6 mouse cellular contexts compared by ENCODE assay signal in genomic region chr9:32163820-32164219, GRCm38 (mm10). TPM values are rescaled to one million over a fixed set of nuclear protein-coding genes. Genes with fewer than 3 reads are reported as not detected.
A peak's percentile ranks its signal among the peaks of the same experiment; 100 is the strongest.
DNase-seq lines count a peak whose midpoint lies in the region; ATAC-seq and TF ChIP-seq lines count a peak whose summit lies in the region.
"Not testable (repeated sequence)": the region's sequence is repeated elsewhere in the genome, so short reads cannot be mapped to it uniquely, and the experiment has no call there.

No protein-coding gene starts in this region.

- H3K4me2 ChIP-seq in forebrain, embryonic 14.5 days (ENCODE audit: low read length); midbrain, embryonic 13.5 days (replicated peaks): not testable (repeated sequence)

- 71% methylated on average over 6 of the region's 6 CpGs for WGBS in forebrain, embryonic 14.5 days
- WGBS in midbrain, embryonic 13.5 days: 74% methylated on average over 6 of the region's 6 CpGs

- not testable (repeated sequence) for H3K9ac ChIP-seq in forebrain, embryonic 14.5 days (ENCODE audit: low read length); midbrain, embryonic 13.5 days (replicated peaks)

- not testable (repeated sequence) for ATAC-seq in forebrain, embryonic 14.5 days; midbrain, embryonic 13.5 days

- not testable (repeated sequence) for TF ChIP-seq POLR2A in brain, embryonic 14.5 days (IDR thresholded peaks at IDR 0.05; ENCODE audit: borderline replicate concordance, extremely low read depth, insufficient read depth, insufficient read length, poor library complexity, severe bottlenecking)

- H3K36me3 ChIP-seq in forebrain, embryonic 14.5 days (ENCODE audit: control insufficient read depth, insufficient read depth, low read length); midbrain, embryonic 13.5 days: not testable (repeated sequence)

- not testable (repeated sequence) for H3K27me3 ChIP-seq in forebrain, embryonic 14.5 days (replicated peaks; ENCODE audit: control insufficient read depth, insufficient read depth, low read length); midbrain, embryonic 13.5 days

- DNase-seq in brain, embryonic 14.5 days (ENCODE audit: low read depth): peak; percentile 44
- peak; percentile 24 for DNase-seq in forebrain, embryonic 14.5 days (ENCODE audit: low spot score)
- DNase-seq in heart, adult 11 months: peak; percentile 35
- peak; percentile 46 for DNase-seq in kidney, adult 9 months
- DNase-seq in left cerebral cortex, postnatal 4 days: peak; percentile 12

- H3K9me3 ChIP-seq in forebrain, embryonic 14.5 days (replicated peaks; ENCODE audit: control insufficient read depth, low read length); midbrain, embryonic 13.5 days: not testable (repeated sequence)

- not testable (repeated sequence) for H3K27ac ChIP-seq in forebrain, embryonic 14.5 days (ENCODE audit: low read depth, low read length)
- H3K27ac ChIP-seq in midbrain, embryonic 13.5 days: peak overlapping the region; percentile 25; the same call in 1 of the 2 replicates

- not testable (repeated sequence) for H3K4me3 ChIP-seq in forebrain, embryonic 14.5 days (ENCODE audit: low read depth, low read length); midbrain, embryonic 13.5 days (replicated peaks)

- TF ChIP-seq CTCF in brain, embryonic 14.5 days (IDR thresholded peaks at IDR 0.05; ENCODE audit: borderline replicate concordance, extremely low read depth, insufficient read depth, insufficient read length): not testable (repeated sequence)

- intact Hi-C loops in left cerebral cortex, postnatal 4 days (cut with DNase I): not testable (repeated sequence)

- not testable (repeated sequence) for H3K4me1 ChIP-seq in forebrain, embryonic 14.5 days (ENCODE audit: control insufficient read depth, insufficient read depth, low read length); midbrain, embryonic 13.5 days (replicated peaks)

RNA-seq across cellular contexts. Expression of gene Arhgap32, which starts 47.9 kb away (rescaled TPM):
- 6.2 and 22.3 TPM in 2 replicates for polyA plus RNA-seq in brain, embryonic 14.5 days (2012; rRNA removed)
- 10.0 and 10.1 TPM in 2 replicates for polyA plus RNA-seq in forebrain, embryonic 14.5 days (2014; fragmentation: Nextera tagmentation; extraction: Ambion mirVana)
- total RNA-seq in left cerebral cortex, postnatal 4 days (2021): 100 to 1,000 TPM; 197 to 209 TPM
- 8.7 and 10.8 TPM in 2 replicates for polyA plus RNA-seq in midbrain, embryonic 13.5 days (2015; fragmentation: Nextera tagmentation; extraction: Ambion mirVana)
